Mouse (Mus musculus) lung, postnatal 0 days (tissue): ENCODE measurements at regions not wholly inside any gene's neighbourhood (a gene's known extent, or its start where the extent isn't known, plus 50 kb on each side); places are given as distances from the start of the nearest gene placed in this dataset.

Experiments
- ATAC-seq: fragments of 200-750 bp; cut with Nextera tagmentation; 2 replicates; pipeline ENCODE4 v1.8.0; 2017; ENCODE audit warnings: moderate library complexity
- DNase-seq: peaks from one replicate; pipeline ENCODE4 v3.0.0-alpha.2; 2016; ENCODE audit warnings: low spot score
- H3K27ac ChIP-seq: fragments of 300-500 bp; sonication (generic); 2 replicates; pipeline ENCODE4 v1.5.1; 2014; ENCODE audit warnings: antibody characterized with exemption, mild to moderate bottlenecking, low read length, mixed read lengths
- H3K27me3 ChIP-seq: fragments of 300-500 bp; sonication (generic); replicated peaks from 2 replicates; pipeline ENCODE4 v1.6.1; 2014; ENCODE audit warnings: low read length, mixed read lengths; ENCODE audit not compliant: insufficient read depth
- H3K36me3 ChIP-seq: fragments of 300-500 bp; sonication (generic); 2 replicates; pipeline ENCODE4 v1.6.1; 2014; ENCODE audit warnings: low read length, mixed read lengths; ENCODE audit not compliant: insufficient read depth
- H3K4me1 ChIP-seq: fragments of 300-500 bp; sonication (generic); 2 replicates; pipeline ENCODE4 v1.6.1; 2014; ENCODE audit warnings: antibody characterized with exemption, low read depth, low read length, mixed read lengths; ENCODE audit not compliant: insufficient read depth
- H3K4me2 ChIP-seq: fragments of 300-500 bp; sonication (generic); replicated peaks from 2 replicates; pipeline ENCODE4 v1.6.1; 2014; ENCODE audit warnings: low read depth, mild to moderate bottlenecking, low read length, moderate library complexity, mixed read lengths
- H3K4me3 ChIP-seq: fragments of 300-500 bp; sonication (generic); 2 replicates; pipeline ENCODE4 v1.5.1; 2014; ENCODE audit warnings: low read depth, low read length
- H3K9ac ChIP-seq: fragments of 300-500 bp; sonication (generic); replicated peaks from 2 replicates; pipeline ENCODE4 v1.6.1; 2014; ENCODE audit warnings: low read depth, mild to moderate bottlenecking
- H3K9me3 ChIP-seq: fragments of 300-500 bp; sonication (generic); 2 replicates; pipeline ENCODE4 v1.6.1; 2016; ENCODE audit warnings: low read length, mixed read lengths
- CTCF ChIP-seq: IDR thresholded peaks from 2 replicates; pipeline ENCODE4 v1.5.1; 2016; ENCODE audit warnings: antibody characterized with exemption, mild to moderate bottlenecking
- EP300 ChIP-seq: IDR thresholded peaks from 2 replicates; pipeline ENCODE4 v1.6.1; 2016; ENCODE audit warnings: antibody characterized with exemption, mild to moderate bottlenecking, control low read depth
- WGBS: fragments of 180-500 bp; shearing (Covaris S2); extraction: QIAGEN DNeasy Blood & Tissue Kit; methylation state at CpG from one replicate; pipeline ENCODE4 v1.1.7; 2014; 5-methylcytosine and 5-hydroxymethylcytosine counted together

GRCm38 (mm10) chr11:117046636-117047035 lies 68.3 kb upstream of the Sec14l1 start:
- Histone ChIP-seq H3K9ac (no peak overlapping the region), H3K9me3 (no peaks in the 10 kb centered on the region), H3K4me1 (peaks cover 5% of the 10 kb centered on the region; the same call in 1 of the 2 replicates), H3K4me2 (no peak overlapping the region), H3K27ac (peak overlapping the region; percentile 38; the same call in 1 of the 2 replicates), H3K4me3 (no peak overlapping the region), H3K36me3 (no peaks in the 10 kb centered on the region), H3K27me3 (no peaks in the 10 kb centered on the region)
- DNase-seq, result peak; percentile 40
- 62% methylated on average over 5 of the region's 5 CpGs for WGBS
- peak; percentile 43 for ATAC-seq
- TF ChIP-seq CTCF (no peak), EP300 (peak; percentile 34; the same call in 1 of the 2 replicates)

- H3K4me2 ChIP-seq, result 0 out of 2 replicates have a peak overlapping the region, but pooled peaks have one; percentile 3
These were observed 67.6 kb upstream of the Sec14l1 start for GRCm38 (mm10) chr11:117047172-117047950.

GRCm38 (mm10) chr11:117048911-117049310 lies 66.1 kb upstream of the Sec14l1 start:
- DNase-seq, result no peak
- peaks cover 5% of the 10 kb centered on the region; the same call in 1 of the 2 replicates for H3K4me1 ChIP-seq
- TF ChIP-seq EP300, result no peak
- peak; percentile 53 for TF ChIP-seq CTCF
- no peak for ATAC-seq
- 79% methylated on average over 3 of the region's 3 CpGs for WGBS
- H3K27ac ChIP-seq, result no peak overlapping the region
- H3K36me3 ChIP-seq, result no peaks in the 10 kb centered on the region
- no peak overlapping the region for H3K4me3 ChIP-seq
- no peak overlapping the region for H3K9ac ChIP-seq
- no peak overlapping the region for H3K4me2 ChIP-seq
- no peaks in the 10 kb centered on the region for H3K9me3 ChIP-seq
- no peaks in the 10 kb centered on the region for H3K27me3 ChIP-seq

More at GRCm38 (mm10) chr11:117047172-117047950, 67.6 kb upstream of the Sec14l1 start:
- no peaks in the 10 kb centered on the region for H3K27me3 ChIP-seq
- H3K4me3 ChIP-seq, result no peak overlapping the region
- TF ChIP-seq CTCF, result no peak
- TF ChIP-seq EP300, result no peak
- peak; percentile 66 for ATAC-seq
- no peaks in the 10 kb centered on the region for H3K9me3 ChIP-seq
- H3K9ac ChIP-seq, result no peak overlapping the region
- H3K4me1 ChIP-seq, result peaks cover 5% of the 10 kb centered on the region; the same call in 1 of the 2 replicates
- H3K36me3 ChIP-seq, result no peaks in the 10 kb centered on the region
- peak overlapping the region; percentile 38; the same call in 1 of the 2 replicates for H3K27ac ChIP-seq
- WGBS, result 13% methylated on average over 22 of the region's 22 CpGs
- peak; percentile 76 for DNase-seq

GRCm38 (mm10) chr11:117050788-117051187 lies 64.2 kb upstream of the Sec14l1 start:
- no peak for DNase-seq
- Histone ChIP-seq H3K4me2 (no peak overlapping the region), H3K4me3 (no peak overlapping the region), H3K9ac (no peak overlapping the region), H3K27me3 (no peaks in the 10 kb centered on the region), H3K36me3 (no peaks in the 10 kb centered on the region), H3K4me1 (peaks cover 5% of the 10 kb centered on the region; the same call in 1 of the 2 replicates), H3K27ac (no peak overlapping the region), H3K9me3 (no peaks in the 10 kb centered on the region)
- WGBS, result 83% methylated on average over 7 of the region's 7 CpGs
- TF ChIP-seq EP300 (no peak), CTCF (no peak)
- ATAC-seq, result no peak

- WGBS, result 14% methylated on average over 9 of the region's 9 CpGs
- no peak overlapping the region for H3K9ac ChIP-seq
- no peaks in the 10 kb centered on the region for H3K27me3 ChIP-seq
- H3K4me2 ChIP-seq, result no peak overlapping the region
- H3K36me3 ChIP-seq, result no peaks in the 10 kb centered on the region
- H3K4me1 ChIP-seq, result no peaks in the 10 kb centered on the region
- H3K4me3 ChIP-seq, result no peak overlapping the region
- ATAC-seq (peak; percentile 32), DNase-seq (peak; percentile 85)
- peak; percentile 86 for TF ChIP-seq CTCF
- TF ChIP-seq EP300, result no peak
- H3K9me3 ChIP-seq, result no peaks in the 10 kb centered on the region
- H3K27ac ChIP-seq, result no peak overlapping the region
These were observed 58.0 kb upstream of the Sec14l1 start for GRCm38 (mm10) chr11:117056958-117057357.

- Histone ChIP-seq H3K4me2 (no peak overlapping the region), H3K4me3 (no peak overlapping the region), H3K27ac (no peak overlapping the region), H3K9me3 (no peaks in the 10 kb centered on the region), H3K27me3 (no peaks in the 10 kb centered on the region), H3K4me1 (no peaks in the 10 kb centered on the region), H3K9ac (no peak overlapping the region), H3K36me3 (no peaks in the 10 kb centered on the region)
- no peak for ATAC-seq
- WGBS, result 30% methylated on average over 7 of the region's 7 CpGs
- peak; percentile 40 for DNase-seq
- TF ChIP-seq EP300, result no peak
- TF ChIP-seq CTCF, result peak; percentile 71
These were observed 57.5 kb upstream of the Sec14l1 start for GRCm38 (mm10) chr11:117057451-117057850.
